Mouse (Mus musculus): Measurements from ENCODE around the gene Evl. TPM values are rescaled to one million over a fixed set of nuclear protein-coding genes. Genes with fewer than 3 reads are reported as not detected.

Evl gene
- polyA plus RNA-seq, 1 experiment from 2014 or later: 42.5 TPM

DNA sequence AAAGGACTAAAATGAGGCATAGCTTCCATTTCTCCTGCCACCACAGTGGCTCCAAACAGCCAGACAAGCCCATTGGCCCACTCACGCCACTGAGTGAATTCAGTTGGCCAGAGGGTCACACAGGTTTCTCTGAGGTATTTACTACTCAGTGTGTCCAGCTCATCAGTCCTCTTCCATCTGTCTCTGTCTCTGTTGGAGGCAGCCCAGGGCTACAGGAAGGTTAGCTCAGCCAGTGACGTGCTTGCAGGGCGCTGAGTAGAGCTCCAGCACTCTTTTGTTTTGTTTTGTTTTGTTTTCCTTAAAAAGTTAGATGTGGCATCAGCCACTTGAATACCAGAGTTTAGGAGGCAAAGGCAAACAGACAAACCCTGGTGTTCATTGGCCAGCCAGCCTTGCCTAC lies 119.0 kb downstream of the Evl start:
- 79% methylated on average over 3 of the region's 3 CpGs for WGBS
- Histone ChIP-seq H3K4me1 (peaks cover 15% of the 10 kb centered on the region; the same call in 1 of the 2 replicates), H3K4me3 (no peak overlapping the region), H3K9me3 (no peaks in the 10 kb centered on the region), H3K27ac (no peak overlapping the region), H3K27me3 (ENCODE audit: insufficient read depth, poor library complexity, severe bottlenecking) (no peaks in the 10 kb centered on the region), H3K36me3 (peaks cover 76% of the 10 kb centered on the region)
- DNase-seq (ENCODE audit: low spot score): no peak

DNA sequence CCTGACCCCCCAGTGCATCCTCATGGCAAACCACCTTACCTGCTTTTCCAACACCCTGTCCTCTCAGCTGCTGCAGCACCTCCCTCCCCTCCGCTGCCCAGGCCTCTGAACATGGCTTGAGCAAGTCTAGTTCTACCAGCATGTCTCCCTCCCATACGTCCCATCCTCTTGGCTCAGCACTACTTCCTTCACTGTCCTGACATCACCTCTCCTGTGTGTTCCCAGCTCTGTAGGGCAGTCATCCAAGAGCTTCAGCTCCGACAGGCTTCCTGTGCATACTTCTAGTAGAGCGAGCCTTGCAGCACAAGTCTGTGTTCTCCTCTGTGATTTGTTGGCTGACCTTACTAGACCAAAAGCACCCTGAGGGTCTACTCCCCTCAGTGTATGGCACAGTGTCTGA lies 120.0 kb downstream of the Evl start:
- Histone ChIP-seq H3K36me3 (peaks cover 85% of the 10 kb centered on the region), H3K9me3 (no peaks in the 10 kb centered on the region), H3K27me3 (ENCODE audit: insufficient read depth, poor library complexity, severe bottlenecking) (no peaks in the 10 kb centered on the region), H3K4me3 (no peak overlapping the region), H3K4me1 (peaks cover 15% of the 10 kb centered on the region; the same call in 1 of the 2 replicates), H3K27ac (no peak overlapping the region)
- DNase-seq (ENCODE audit: low spot score): no peak
- 87% methylated on average over 4 of the region's 4 CpGs for WGBS

GRCm38 (mm10) chr12:108674916-108675315 lies 120.4 kb downstream of the Evl start:
- 87% methylated on average over 2 of the region's 2 CpGs for WGBS
- Histone ChIP-seq H3K4me1 (peaks cover 15% of the 10 kb centered on the region; the same call in 1 of the 2 replicates), H3K36me3 (peaks cover 85% of the 10 kb centered on the region), H3K27me3 (ENCODE audit: insufficient read depth, poor library complexity, severe bottlenecking) (no peaks in the 10 kb centered on the region), H3K9me3 (no peaks in the 10 kb centered on the region), H3K4me3 (no peak overlapping the region), H3K27ac (no peak overlapping the region)
- DNase-seq (ENCODE audit: low spot score): no peak

GRCm38 (mm10) chr12:108675614-108676401 lies 121.3 kb downstream of the Evl start:
- Histone ChIP-seq H3K27ac (no peak overlapping the region), H3K27me3 (ENCODE audit: insufficient read depth, poor library complexity, severe bottlenecking) (no peaks in the 10 kb centered on the region), H3K9me3 (no peaks in the 10 kb centered on the region), H3K4me3 (no peak overlapping the region), H3K4me1 (peaks cover 15% of the 10 kb centered on the region; the same call in 1 of the 2 replicates), H3K36me3 (peaks cover 83% of the 10 kb centered on the region)
- DNase-seq (ENCODE audit: low spot score): no peak
- WGBS: 79% methylated on average over 8 of the region's 8 CpGs

DNA sequence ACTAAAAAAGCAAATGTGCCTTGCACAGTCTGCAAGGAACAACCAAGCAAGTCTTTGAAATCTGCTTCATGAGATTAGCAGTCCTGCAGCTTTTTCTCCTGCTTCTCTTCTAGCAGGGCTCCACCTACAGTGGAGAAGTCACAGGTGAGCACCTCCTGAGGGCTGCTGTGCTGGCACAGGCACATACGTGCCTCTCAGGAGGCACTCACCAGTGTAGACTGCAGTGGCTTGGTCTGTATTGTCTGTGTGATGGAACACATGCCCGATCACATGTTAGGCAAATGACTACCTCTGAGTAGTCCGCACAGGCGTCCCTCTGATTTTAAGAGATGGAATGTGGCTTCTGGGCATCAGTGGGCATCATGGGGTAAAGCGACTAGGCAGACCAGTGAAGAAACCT lies 122.6 kb downstream of the Evl start:
- Histone ChIP-seq H3K36me3 (peaks cover 86% of the 10 kb centered on the region), H3K4me1 (peaks cover 15% of the 10 kb centered on the region; the same call in 1 of the 2 replicates), H3K9me3 (no peaks in the 10 kb centered on the region), H3K27ac (no peak overlapping the region), H3K27me3 (ENCODE audit: insufficient read depth, poor library complexity, severe bottlenecking) (no peaks in the 10 kb centered on the region), H3K4me3 (no peak overlapping the region)
- WGBS: 87% methylated on average over 5 of the region's 5 CpGs
- no peak for DNase-seq (ENCODE audit: low spot score)

GRCm38 (mm10) chr12:108678366-108678765 lies 123.8 kb downstream of the Evl start:
- no peak for DNase-seq (ENCODE audit: low spot score)
- Histone ChIP-seq H3K4me3 (no peak overlapping the region), H3K36me3 (peaks cover 88% of the 10 kb centered on the region), H3K9me3 (no peaks in the 10 kb centered on the region), H3K4me1 (peaks cover 15% of the 10 kb centered on the region; the same call in 1 of the 2 replicates), H3K27ac (no peak overlapping the region), H3K27me3 (ENCODE audit: insufficient read depth, poor library complexity, severe bottlenecking) (no peaks in the 10 kb centered on the region)
- WGBS: 79% methylated on average over 4 of the region's 4 CpGs

- Histone ChIP-seq H3K9me3 (no peaks in the 10 kb centered on the region), H3K27ac (no peak overlapping the region), H3K27me3 (ENCODE audit: insufficient read depth, poor library complexity, severe bottlenecking) (no peaks in the 10 kb centered on the region), H3K4me1 (peaks cover 1% of the 10 kb centered on the region; the same call in 1 of the 2 replicates), H3K36me3 (peaks cover 88% of the 10 kb centered on the region), H3K4me3 (no peak overlapping the region)
- WGBS: 92% methylated on average over 8 of the region's 8 CpGs
- DNase-seq (ENCODE audit: low spot score): no peak
Observed at GRCm38 (mm10) chr12:108680861-108681260, 126.3 kb downstream of the Evl start.

DNA sequence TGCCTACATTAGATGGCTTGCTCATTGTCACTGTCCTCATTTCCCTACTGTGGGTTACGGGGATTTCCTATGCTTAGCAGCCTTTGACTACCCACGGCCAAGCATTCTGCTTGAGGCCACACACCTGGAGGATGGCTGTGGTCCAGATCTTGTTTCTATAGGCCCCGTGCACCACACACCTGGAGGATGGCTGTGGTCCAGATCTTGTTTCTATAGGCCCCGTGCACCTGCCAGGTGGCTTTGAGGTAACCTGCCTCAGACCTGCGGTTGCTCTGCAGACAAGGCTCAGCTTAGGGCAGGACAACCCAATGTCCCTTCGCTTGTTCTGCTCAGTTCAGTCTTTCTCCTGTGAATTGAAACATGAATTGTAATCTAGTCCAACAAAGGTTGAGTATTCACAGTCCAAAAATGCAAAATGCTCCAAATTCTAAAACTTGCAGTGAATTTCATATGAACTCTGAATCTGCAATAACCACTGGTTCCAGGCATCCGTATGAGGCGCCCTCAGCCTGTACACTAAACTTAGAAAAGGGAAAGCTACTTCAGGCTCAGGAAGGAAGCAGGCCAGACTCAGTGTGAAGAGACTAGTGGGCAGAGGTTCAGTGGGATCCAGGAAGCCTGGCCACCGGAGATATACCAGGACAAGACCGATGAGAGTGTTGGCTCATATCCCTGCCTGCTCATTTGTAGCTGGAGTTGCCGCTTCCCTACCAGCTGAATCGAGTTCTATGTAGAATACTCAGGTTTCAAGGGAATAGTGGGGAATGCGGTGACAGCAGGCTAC lies 127.9 kb downstream of the Evl start:
- Histone ChIP-seq H3K9me3 (no peaks in the 10 kb centered on the region), H3K4me3 (no peak overlapping the region), H3K36me3 (peaks cover 88% of the 10 kb centered on the region), H3K27me3 (ENCODE audit: insufficient read depth, poor library complexity, severe bottlenecking) (no peaks in the 10 kb centered on the region), H3K27ac (no peak overlapping the region), H3K4me1 (peaks cover 10% of the 10 kb centered on the region)
- no peak for DNase-seq (ENCODE audit: low spot score)
- 83% methylated on average over 13 of the region's 13 CpGs for WGBS

- peaks cover 73% of the 10 kb centered on the region for H3K36me3 ChIP-seq
- no peak overlapping the region for H3K4me3 ChIP-seq
- H3K27ac ChIP-seq: no peak overlapping the region
- no peaks in the 10 kb centered on the region for H3K27me3 ChIP-seq (ENCODE audit: insufficient read depth, poor library complexity, severe bottlenecking)
- WGBS: 77% methylated on average over 6 of the region's 6 CpGs
- DNase-seq (ENCODE audit: low spot score): no peak
- no peaks in the 10 kb centered on the region for H3K9me3 ChIP-seq
- H3K4me1 ChIP-seq: peaks cover 25% of the 10 kb centered on the region
Observed at GRCm38 (mm10) chr12:108686463-108686862, 131.9 kb downstream of the Evl start.

DNA sequence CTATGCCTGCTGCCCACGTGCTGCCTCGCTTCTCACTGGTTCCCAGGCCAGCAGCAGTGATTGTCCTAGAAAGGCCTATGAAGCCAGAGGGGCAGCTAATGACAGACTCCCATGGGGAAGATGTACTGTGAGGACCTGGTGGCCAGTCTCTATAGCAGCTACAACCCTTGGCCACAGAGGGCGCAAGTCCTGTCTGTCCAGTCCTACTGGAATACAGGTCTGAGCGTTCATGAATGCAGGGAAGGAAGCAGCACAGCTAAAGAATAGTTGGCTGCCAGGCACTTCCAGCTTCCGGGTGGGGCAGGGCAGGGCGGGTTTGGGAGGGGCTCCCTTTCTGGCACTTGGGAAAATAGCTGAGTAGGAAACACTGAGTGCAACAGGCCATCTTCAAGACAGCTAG lies 132.4 kb downstream of the Evl start:
- H3K27ac ChIP-seq: no peak overlapping the region
- H3K4me1 ChIP-seq: peaks cover 25% of the 10 kb centered on the region
- H3K4me3 ChIP-seq: no peak overlapping the region
- H3K36me3 ChIP-seq: peaks cover 69% of the 10 kb centered on the region
- no peak for DNase-seq (ENCODE audit: low spot score)
- no peaks in the 10 kb centered on the region for H3K9me3 ChIP-seq
- 71% methylated on average over 6 of the region's 6 CpGs for WGBS
- no peaks in the 10 kb centered on the region for H3K27me3 ChIP-seq (ENCODE audit: insufficient read depth, poor library complexity, severe bottlenecking)

- WGBS: 51% methylated on average over 9 of the region's 9 CpGs
- no peak for DNase-seq (ENCODE audit: low spot score)
- H3K27me3 ChIP-seq (ENCODE audit: insufficient read depth, poor library complexity, severe bottlenecking): no peaks in the 10 kb centered on the region
- H3K9me3 ChIP-seq: no peaks in the 10 kb centered on the region
- no peak overlapping the region for H3K27ac ChIP-seq
- H3K4me1 ChIP-seq: peaks cover 25% of the 10 kb centered on the region
- H3K36me3 ChIP-seq: peaks cover 46% of the 10 kb centered on the region
- no peak overlapping the region for H3K4me3 ChIP-seq
Observed at GRCm38 (mm10) chr12:108689167-108689566, 134.6 kb downstream of the Evl start.

DNA sequence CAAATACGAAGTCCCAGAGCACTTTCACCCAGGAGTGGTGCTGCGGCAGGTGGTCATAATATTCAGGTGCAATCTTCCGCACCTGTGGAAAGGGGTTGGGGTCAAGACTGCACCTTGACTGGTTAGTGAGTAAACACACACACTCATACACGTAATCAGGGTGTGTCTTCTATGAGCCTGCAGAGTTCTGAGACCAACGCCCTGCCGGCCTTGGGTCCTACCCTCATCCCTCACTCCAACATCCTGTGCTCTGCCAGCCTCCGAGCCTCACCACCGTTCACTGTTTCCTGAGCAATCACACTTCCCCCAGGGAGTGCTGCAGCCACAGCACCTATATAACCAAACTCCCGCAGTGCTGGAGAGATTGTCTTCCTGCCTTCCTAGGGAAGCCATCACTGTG lies 136.0 kb downstream of the Evl start:
- Histone ChIP-seq H3K27ac (no peak overlapping the region), H3K36me3 (peaks cover 36% of the 10 kb centered on the region), H3K27me3 (ENCODE audit: insufficient read depth, poor library complexity, severe bottlenecking) (no peaks in the 10 kb centered on the region), H3K4me3 (no peak overlapping the region), H3K9me3 (no peaks in the 10 kb centered on the region), H3K4me1 (peaks cover 25% of the 10 kb centered on the region)
- WGBS: 72% methylated on average over 9 of the region's 9 CpGs
- no peak for DNase-seq (ENCODE audit: low spot score)

- WGBS: 62% methylated on average over 2 of the region's 2 CpGs
- DNase-seq (ENCODE audit: low spot score): no peak
Observed at GRCm38 (mm10) chr12:108693592-108693991, 139.1 kb downstream of the Evl start.

More at GRCm38 (mm10) chr12:108693592-108693991, 139.1 kb downstream of the Evl start:
- Histone ChIP-seq H3K27ac (no peak overlapping the region), H3K9me3 (no peaks in the 10 kb centered on the region), H3K4me3 (no peak overlapping the region), H3K4me1 (peaks cover 11% of the 10 kb centered on the region), H3K27me3 (ENCODE audit: insufficient read depth, poor library complexity, severe bottlenecking) (no peaks in the 10 kb centered on the region), H3K36me3 (peaks cover 11% of the 10 kb centered on the region; the same call in 1 of the 2 replicates)

Data from heart, embryonic 10.5 days (tissue).